Mouse (Mus musculus): ENCODE data around the gene Tctn3.
"Not testable (repeated sequence)": the region's sequence is repeated elsewhere in the genome, so short reads cannot be mapped to it uniquely, and the experiment has no call there.

The Tctn3 gene

GRCm38 (mm10) chr19:40563880-40564645 lies 48.0 kb downstream of the Tctn3 start:
- in situ Hi-C loops (cut with MboI; ENCODE audit: low sequenced_read_pairs): no loop called here

GRCm38 (mm10) chr19:40561521-40561920 lies 50.5 kb downstream of the Tctn3 start:
- in situ Hi-C loops (cut with MboI; ENCODE audit: low sequenced_read_pairs): not testable (repeated sequence)

DNA sequence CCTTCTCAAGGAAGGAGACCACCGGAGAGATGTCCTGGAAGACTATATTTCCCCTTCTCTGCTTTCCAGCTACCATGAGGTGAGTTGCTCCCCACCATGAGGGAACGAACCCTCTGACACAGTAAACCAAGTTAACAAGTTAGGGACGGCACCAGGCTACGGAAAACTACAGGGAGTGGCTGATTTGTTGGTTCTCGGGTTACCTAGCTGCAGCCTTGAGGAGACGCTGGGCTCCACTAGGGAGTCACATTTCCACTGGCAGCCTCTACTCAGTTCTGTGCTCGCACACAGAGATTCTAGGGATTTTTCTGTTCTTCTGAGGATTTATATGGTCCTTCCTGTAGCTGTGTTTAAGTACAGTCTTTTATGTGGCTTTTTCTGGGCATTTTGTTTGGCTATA lies 56.0 kb downstream of the Tctn3 start:
- in situ Hi-C loops (cut with MboI; ENCODE audit: low sequenced_read_pairs): no loop called here

GRCm38 (mm10) chr19:40555136-40555535 lies 56.9 kb downstream of the Tctn3 start:
- in situ Hi-C loops (cut with MboI; ENCODE audit: low sequenced_read_pairs): no loop called here

DNA sequence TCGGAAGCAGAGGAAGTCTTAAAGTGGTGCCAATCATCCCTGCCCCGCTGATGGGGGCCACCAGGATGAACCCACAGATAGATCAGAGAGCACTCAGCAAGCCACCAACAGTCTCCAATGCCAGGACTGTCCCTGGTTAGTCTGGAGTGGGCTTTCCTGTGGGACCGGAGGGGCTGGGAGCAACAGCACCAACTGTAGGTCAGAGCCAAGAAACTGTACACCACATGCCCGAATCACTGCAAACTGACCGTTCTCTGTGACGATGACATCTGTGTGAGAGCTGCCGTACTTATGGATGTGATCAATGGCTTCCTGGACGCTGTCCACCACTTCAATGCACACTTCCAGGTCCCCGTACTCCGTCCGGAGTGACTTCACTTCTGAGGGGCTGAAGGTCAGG lies 57.7 kb downstream of the Tctn3 start:
- in situ Hi-C loops (cut with MboI; ENCODE audit: low sequenced_read_pairs): no loop called here

DNA sequence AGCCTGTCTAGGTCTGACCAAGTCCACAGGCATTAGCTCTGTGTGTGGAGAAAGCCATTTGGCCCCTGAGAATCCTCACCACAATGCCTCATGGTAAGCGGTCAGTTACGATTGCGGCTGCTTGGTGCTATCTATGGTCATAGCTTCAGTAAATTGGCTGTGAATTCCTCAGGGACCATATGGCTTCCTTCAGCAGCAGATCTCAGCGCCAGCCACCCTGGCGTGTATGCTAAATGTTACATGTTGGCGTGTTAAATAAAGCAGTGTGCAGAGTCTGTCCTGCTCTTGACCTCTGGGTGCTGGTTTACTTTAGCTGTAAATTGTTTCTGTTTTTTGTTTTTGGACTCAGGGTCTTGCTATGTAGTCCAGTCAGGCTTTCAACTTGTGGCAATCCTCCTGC lies 58.2 kb downstream of the Tctn3 start:
- in situ Hi-C loops (cut with MboI; ENCODE audit: low sequenced_read_pairs): no loop called here

DNA sequence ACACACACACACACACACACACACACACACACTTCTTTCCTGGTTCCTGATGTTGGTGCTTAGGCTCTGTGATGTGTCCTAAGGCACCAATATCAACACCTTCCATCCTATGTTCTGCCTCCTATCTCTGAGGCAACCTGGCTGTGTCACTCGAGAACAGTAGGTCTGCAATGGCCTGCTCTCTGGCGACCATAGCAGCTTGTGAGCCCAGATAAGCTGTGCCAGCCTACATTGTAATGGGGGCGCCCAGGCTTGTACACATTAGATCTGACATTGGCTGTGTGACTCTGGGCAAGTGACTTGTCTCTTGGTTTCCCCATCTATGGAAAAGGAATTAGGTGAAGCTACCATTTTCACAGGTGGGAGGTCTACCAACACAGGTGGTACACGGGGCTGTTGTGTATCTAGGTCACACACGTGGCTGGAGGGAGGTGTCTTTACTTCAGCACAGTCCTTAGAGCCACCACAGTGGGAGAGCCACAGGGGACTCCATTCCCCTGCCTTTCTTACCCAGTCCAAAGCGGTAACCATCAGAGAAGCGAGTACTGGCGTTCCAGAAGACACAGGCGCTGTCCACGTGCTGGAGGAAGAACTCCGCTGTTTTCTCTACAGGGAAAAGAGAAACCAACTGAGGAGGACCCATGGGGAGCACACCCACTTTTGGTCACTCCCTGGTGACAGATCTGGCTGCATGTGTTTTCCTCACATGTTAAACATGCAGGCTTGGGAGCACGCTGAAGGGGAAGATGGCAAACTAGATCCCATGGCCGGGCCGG lies 58.8 kb downstream of the Tctn3 start:
- in situ Hi-C loops (cut with MboI; ENCODE audit: low sequenced_read_pairs): no loop called here

GRCm38 (mm10) chr19:40549516-40550135 lies 62.4 kb downstream of the Tctn3 start:
- in situ Hi-C loops (cut with MboI; ENCODE audit: low sequenced_read_pairs): loop anchor here (5.0 kb wide), 1 partner anchor 202 kb away; no protein-coding TSS in a partner anchor

- in situ Hi-C loops (cut with MboI; ENCODE audit: low sequenced_read_pairs): loop anchor here (5.0 kb wide), 1 partner anchor 202 kb away; no protein-coding TSS in a partner anchor
Observed at GRCm38 (mm10) chr19:40548796-40549515, 63.1 kb downstream of the Tctn3 start.

DNA sequence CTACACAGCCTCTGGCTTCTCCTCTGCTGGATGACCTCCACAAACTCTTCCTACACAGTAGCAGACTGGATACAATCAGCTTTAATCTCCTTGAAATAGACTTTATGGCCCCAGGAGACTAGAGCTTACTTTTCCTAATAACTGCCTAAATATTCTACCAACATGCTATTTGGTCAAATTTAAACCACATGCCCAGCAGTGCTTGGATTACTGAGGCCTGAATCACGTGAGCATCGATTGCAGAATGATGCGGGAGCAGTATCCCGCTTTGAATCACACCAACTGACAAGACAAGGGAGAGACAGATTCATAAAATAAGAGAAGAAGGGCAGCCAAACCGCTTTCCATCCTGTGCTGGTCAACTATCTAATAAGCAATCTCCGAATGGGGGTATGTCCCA lies 63.6 kb downstream of the Tctn3 start:
- in situ Hi-C loops (cut with MboI; ENCODE audit: low sequenced_read_pairs): loop anchor here (5.0 kb wide), 1 partner anchor 201 kb away; no protein-coding TSS in a partner anchor

Measured in CH12F3 (cell line).